In genomic region chr4:24899146-24899545, GRCm38 (mm10) we compare ENCODE assay signal across 8 mouse cellular contexts. TPM values are rescaled to one million over a fixed set of nuclear protein-coding genes. Genes with fewer than 3 reads are reported as not detected.
DNase-seq lines count a peak whose midpoint lies in the region; ATAC-seq and TF ChIP-seq lines count a peak whose summit lies in the region.

No protein-coding gene starts in this region.

- WGBS in kidney, postnatal 0 days, result 14% methylated on average over 4 of the region's 4 CpGs
- WGBS in midbrain, postnatal 0 days, result 37% methylated on average over 4 of the region's 4 CpGs

- intact Hi-C loops in left cerebral cortex, postnatal 25 days (cut with DNase I), result loop anchor here (10.0 kb wide), 1 partner anchor 654 kb away; no protein-coding TSS in a partner anchor

- peak overlapping the region; percentile 60 for H3K4me2 ChIP-seq in kidney, postnatal 0 days (ENCODE audit: low read length)
- peak overlapping the region; percentile 71 for H3K4me2 ChIP-seq in midbrain, postnatal 0 days (ENCODE audit: low read depth, low read length, poor library complexity, severe bottlenecking)

- H3K27ac ChIP-seq in kidney, postnatal 0 days, result no peak overlapping the region
- H3K27ac ChIP-seq in cortical plate, adult 2 months (ENCODE audit: insufficient read depth, low read length), result no peak overlapping the region
- H3K27ac ChIP-seq in midbrain, postnatal 0 days (ENCODE audit: low read depth, low read length), result no peak overlapping the region

- no peaks in the 10 kb centered on the region for H3K9me3 ChIP-seq in kidney, postnatal 0 days (replicated peaks; ENCODE audit: low read length)
- H3K9me3 ChIP-seq in midbrain, postnatal 0 days (ENCODE audit: low read length), result no peaks in the 10 kb centered on the region

- TF ChIP-seq POLR2A in cortical plate, adult 2 months (IDR thresholded peaks at IDR 0.05; ENCODE audit: extremely low read depth, insufficient read depth, low read length), result no peak

- peaks cover 5% of the 10 kb centered on the region; the same call in 1 of the 2 replicates for H3K4me1 ChIP-seq in kidney, postnatal 0 days (replicated peaks; ENCODE audit: insufficient read depth, low read length)
- peaks cover 2% of the 10 kb centered on the region for H3K4me1 ChIP-seq in cortical plate, adult 2 months (ENCODE audit: control insufficient read depth, insufficient read depth, low read length)
- H3K4me1 ChIP-seq in midbrain, postnatal 0 days (ENCODE audit: insufficient read depth, low read length), result no peaks in the 10 kb centered on the region

- TF ChIP-seq CTCF in kidney, postnatal 0 days (IDR thresholded peaks at IDR 0.05; ENCODE audit: low read depth), result no peak
- TF ChIP-seq CTCF in cortical plate, adult 2 months (IDR thresholded peaks at IDR 0.05; ENCODE audit: extremely low read depth, insufficient read depth, low read length), result no peak
- no peak for TF ChIP-seq CTCF in midbrain, postnatal 0 days (IDR thresholded peaks at IDR 0.05)

- peak; percentile 9 for DNase-seq in kidney, postnatal 0 days (ENCODE audit: low spot score)
- no peak for DNase-seq in kidney, adult 18-20 months
- DNase-seq in induced T-regulatory cell, adult 2 months (ENCODE audit: low read depth), result peak; percentile 17
- no peak for DNase-seq in midbrain, postnatal 0 days (ENCODE audit: low spot score)
- no peak for DNase-seq in adrenal gland, adult (ENCODE audit: inconsistent age in 2 of 2, low spot score in 1 of 2)
- DNase-seq in left cerebral cortex, postnatal 25 days (ENCODE audit: low spot score in 2 of 2), result no peak

- peaks cover 9% of the 10 kb centered on the region; the same call in 1 of the 2 replicates for H3K36me3 ChIP-seq in kidney, postnatal 0 days (ENCODE audit: insufficient read depth, low read length)
- no peaks in the 10 kb centered on the region for H3K36me3 ChIP-seq in midbrain, postnatal 0 days (ENCODE audit: insufficient read depth, low read length)

- H3K4me3 ChIP-seq in kidney, postnatal 0 days (replicated peaks; ENCODE audit: low read depth, low read length), result peak overlapping the region; percentile 84; the same call in 1 of the 2 replicates
- H3K4me3 ChIP-seq in cortical plate, adult 2 months (ENCODE audit: insufficient read depth, low read length), result peak overlapping the region; percentile 75; the same call in 1 of the 2 replicates
- peak overlapping the region; percentile 70 for H3K4me3 ChIP-seq in midbrain, postnatal 0 days (ENCODE audit: low read depth, low read length)

- H3K27me3 ChIP-seq in kidney, postnatal 0 days (ENCODE audit: insufficient read depth, low read length), result no peaks in the 10 kb centered on the region
- no peaks in the 10 kb centered on the region for H3K27me3 ChIP-seq in midbrain, postnatal 0 days (ENCODE audit: insufficient read depth, low read length)

- H3K9ac ChIP-seq in kidney, postnatal 0 days (ENCODE audit: low read depth, low read length), result no peak overlapping the region; the same call in 1 of the 2 replicates
- H3K9ac ChIP-seq in midbrain, postnatal 0 days (replicated peaks; ENCODE audit: low read length, poor library complexity, severe bottlenecking), result no peak overlapping the region

- no peak for ATAC-seq in kidney, postnatal 0 days (replicated peaks; ENCODE audit: low FRiP score, low read depth)
- ATAC-seq in midbrain, postnatal 0 days (ENCODE audit: low FRiP score), result no peak
- ATAC-seq in erythroid progenitor cell, adult 5-6 weeks (replicated peaks; ENCODE audit: low FRiP score, poor library complexity, severe bottlenecking), result no peak

RNA-seq across cellular contexts. Expression of gene Ndufaf4, which starts 1.3 kb away (rescaled TPM):
- polyA plus RNA-seq in kidney, postnatal 0 days (2015; fragmentation: Nextera tagmentation; extraction: Ambion mirVana), result 76.3 and 87.6 TPM in 2 replicates
- 19.4 and 19.9 TPM in 2 replicates for polyA plus RNA-seq in cortical plate, adult 2 months (2012; rRNA removed)
- 19.0 and 22.0 TPM in 2 replicates for total RNA-seq in midbrain, postnatal 0 days (2014; rRNA removed)
- polyA plus RNA-seq in midbrain, postnatal 0 days (2015; fragmentation: Nextera tagmentation; extraction: Ambion mirVana), result 72.2 and 77.0 TPM in 2 replicates
- total RNA-seq in erythroid progenitor cell, adult 5-6 weeks (2015; ENCODE audit: low replicate concordance), result 6.7 and 8.3 TPM in 2 replicates
- 1.4 and 4.4 TPM in 2 replicates for total RNA-seq in erythroid progenitor cell, adult 5-6 weeks (2017; ENCODE audit: low replicate concordance)
- 10 to 100 TPM; 33.7 to 35.0 TPM for total RNA-seq in left cerebral cortex, postnatal 25 days (2021)

RNA-seq across cellular contexts. Expression of gene Klhl32, which starts 48.2 kb away (rescaled TPM):
- polyA plus RNA-seq in kidney, postnatal 0 days (2015; fragmentation: Nextera tagmentation; extraction: Ambion mirVana), result 2.4 and 3.0 TPM in 2 replicates
- polyA plus RNA-seq in cortical plate, adult 2 months (2012; rRNA removed), result 6.9 and 8.0 TPM in 2 replicates
- total RNA-seq in midbrain, postnatal 0 days (2014; rRNA removed), result 32.1 and 34.0 TPM in 2 replicates
- 36.5 and 37.1 TPM in 2 replicates for polyA plus RNA-seq in midbrain, postnatal 0 days (2015; fragmentation: Nextera tagmentation; extraction: Ambion mirVana)
- total RNA-seq in erythroid progenitor cell, adult 5-6 weeks (2015; ENCODE audit: low replicate concordance), result not detected in 2 replicates
- not detected in 2 replicates for total RNA-seq in erythroid progenitor cell, adult 5-6 weeks (2017; ENCODE audit: low replicate concordance)
- 10 to 100 TPM; 13.8 to 17.5 TPM for total RNA-seq in left cerebral cortex, postnatal 25 days (2021)

Comparison
In these comparisons a context has a peak if more than half of its experiments do, and no peak if none do; other contexts are left out.
1. DNase-seq: peak in kidney, postnatal 0 days (single experiment) and induced T-regulatory cell, adult 2 months (single experiment); none in kidney, adult 18-20 months (single experiment), midbrain, postnatal 0 days (single experiment), adrenal gland, adult (0 of 2) and left cerebral cortex, postnatal 25 days (0 of 2).
2. RNA of gene Klhl32, which starts 48.2 kb away (total RNA-seq): 32.1 to 34.0 TPM in midbrain, postnatal 0 days and 13.8 to 17.5 TPM in left cerebral cortex, postnatal 25 days; not detected in erythroid progenitor cell, adult 5-6 weeks; every median in the first group is over 10 times any median in the second.
3. Peak in every context shown above with its lines, with median percentiles within 50 percentile points of each other: H3K4me3 ChIP-seq.